Mouse (Mus musculus): ENCODE measurements around the gene Ttc28. TPM values are rescaled to one million over a fixed set of nuclear protein-coding genes. Genes with fewer than 3 reads are reported as not detected.

Gene Ttc28
- total and polyA plus RNA-seq, 3 experiments = 1.1 to 1.8 TPM; not detected in 1

DNA sequence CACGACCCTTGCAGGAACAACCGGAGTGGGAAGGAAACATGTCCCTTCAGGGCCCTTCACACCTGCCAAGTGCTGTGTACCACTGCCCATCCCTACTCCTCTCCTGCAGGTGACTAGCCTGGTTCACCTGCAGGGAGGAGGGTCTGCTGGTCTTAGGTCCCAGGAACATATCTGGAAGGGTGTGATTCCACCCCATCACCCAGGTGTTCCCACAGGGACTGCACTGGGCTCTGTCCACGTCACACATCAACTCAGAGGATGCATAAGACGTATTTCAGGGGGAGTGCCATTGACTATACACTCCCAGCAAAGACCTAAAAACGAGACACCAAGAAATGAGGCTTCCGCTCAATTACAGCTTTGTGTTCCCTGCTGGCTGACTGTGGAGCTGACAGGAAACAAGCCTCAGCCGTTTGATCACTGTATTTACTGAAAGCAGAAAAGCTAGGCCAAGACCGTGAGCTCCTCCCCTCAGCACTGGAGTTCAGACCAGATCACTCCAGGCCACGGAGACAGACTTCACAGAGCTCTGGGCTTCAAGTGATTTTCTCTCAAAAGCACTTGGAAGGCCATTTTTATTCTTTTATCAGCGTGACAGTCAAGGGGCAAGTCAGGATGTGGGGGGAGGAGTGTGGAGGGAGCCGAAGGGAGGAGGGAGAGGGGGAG is 383.1 kb downstream of the Ttc28 start:
- no peak for TF ChIP-seq MYB (IDR thresholded peaks at IDR 0.05; ENCODE audit: low read depth, low read length)
- no peak for TF ChIP-seq CTCF (IDR thresholded peaks at IDR 0.05 in 2 of 3, conservative IDR thresholded peaks at IDR 0.05 in 1 of 3; ENCODE audit: control insufficient read depth in 1 of 3, insufficient read depth in 1 of 3, low read depth in 2 of 3, low read length in 3 of 3, poor library complexity in 1 of 3, severe bottlenecking in 1 of 3)
- TF ChIP-seq ZMIZ1 (IDR thresholded peaks at IDR 0.05; ENCODE audit: low read depth, low read length) = no peak
- TF ChIP-seq RCOR1 (IDR thresholded peaks at IDR 0.05; ENCODE audit: low read depth, low read length) = no peak
- no peak for TF ChIP-seq TAL1 (IDR thresholded peaks at IDR 0.05; ENCODE audit: low read length)
- no peak for TF ChIP-seq MXI1 (IDR thresholded peaks at IDR 0.05; ENCODE audit: low read depth, low read length)

DNA sequence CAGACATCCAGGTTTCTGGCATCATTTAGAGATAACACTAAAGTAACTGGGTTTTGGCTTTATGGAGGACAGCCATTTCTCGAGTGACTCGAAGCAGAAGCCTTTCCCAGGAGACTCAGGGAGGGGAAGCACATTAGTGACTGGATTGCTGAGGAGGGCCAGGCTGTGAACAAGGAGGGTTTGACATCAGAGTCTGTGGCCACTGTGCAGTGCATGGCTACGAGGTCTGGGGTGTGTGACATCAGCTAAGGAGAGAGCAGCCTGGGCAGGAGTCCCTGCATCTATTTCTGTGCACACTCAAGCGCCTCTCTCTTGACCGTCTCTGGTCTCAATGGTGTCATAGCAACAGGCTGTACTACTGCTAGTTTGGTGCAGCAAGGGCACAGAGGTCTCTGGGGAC is 383.8 kb downstream of the Ttc28 start:
- Histone ChIP-seq H3K79me2 (ENCODE audit: control insufficient read depth, insufficient read depth, low read length, poor library complexity) (no peaks in the 10 kb centered on the region), H3K4me3 (ENCODE audit: control insufficient read depth in 1 of 2, insufficient read depth in 1 of 2, low read depth in 2 of 2, low read length in 2 of 2) (no peak overlapping the region), H3K27ac (ENCODE audit: control insufficient read depth, low read depth, low read length) (no peak overlapping the region), H3K9me3 (replicated peaks; ENCODE audit: insufficient read depth, low read length) (no peaks in the 10 kb centered on the region), H3K27me3 (ENCODE audit: control insufficient read depth in 1 of 2, insufficient read depth in 2 of 2, low read length in 2 of 2) (no peaks in the 10 kb centered on the region), H3K36me3 (ENCODE audit: control insufficient read depth in 1 of 2, insufficient read depth in 2 of 2, low read length in 2 of 2) (peaks cover 0 to 2% of the 10 kb centered on the region in 2 experiments; a peak in 1 of 4 replicates), H3K4me1 (ENCODE audit: control insufficient read depth in 1 of 2, insufficient read depth in 2 of 2, low read length in 2 of 2) (peaks cover 0 to 12% of the 10 kb centered on the region in 2 experiments; a peak in 3 of 4 replicates), H3K9ac (ENCODE audit: control insufficient read depth, low read depth, low read length, poor library complexity, severe bottlenecking) (no peak overlapping the region)
- no peak for TF ChIP-seq EP300 (IDR thresholded peaks at IDR 0.05; ENCODE audit: low read depth in 1 of 2, low read length in 2 of 2)
- no peak for TF ChIP-seq USF2 (IDR thresholded peaks at IDR 0.05; ENCODE audit: borderline replicate concordance in 1 of 2, insufficient read depth in 1 of 2, low read depth in 1 of 2, low read length in 2 of 2)
- TF ChIP-seq KAT2A (conservative IDR thresholded peaks at IDR 0.05; ENCODE audit: low read depth, low read length) = no peak
- no peak for DNase-seq (ENCODE audit: low read depth, low spot score)

More for the DNA sequence above, 383.1 kb downstream of the Ttc28 start:
- no peak overlapping the region for H3K9ac ChIP-seq (ENCODE audit: control insufficient read depth, low read depth, low read length, poor library complexity, severe bottlenecking)
- peaks cover 0 to 2% of the 10 kb centered on the region in 2 experiments; a peak in 1 of 4 replicates for H3K36me3 ChIP-seq (ENCODE audit: control insufficient read depth in 1 of 2, insufficient read depth in 2 of 2, low read length in 2 of 2)
- H3K4me3 ChIP-seq (ENCODE audit: control insufficient read depth in 1 of 2, insufficient read depth in 1 of 2, low read depth in 2 of 2, low read length in 2 of 2) = no peak overlapping the region
- no peaks in the 10 kb centered on the region for H3K27me3 ChIP-seq (ENCODE audit: control insufficient read depth in 1 of 2, insufficient read depth in 2 of 2, low read length in 2 of 2)
- peaks cover 0 to 12% of the 10 kb centered on the region in 2 experiments; a peak in 3 of 4 replicates for H3K4me1 ChIP-seq (ENCODE audit: control insufficient read depth in 1 of 2, insufficient read depth in 2 of 2, low read length in 2 of 2)
- no peaks in the 10 kb centered on the region for H3K9me3 ChIP-seq (replicated peaks; ENCODE audit: insufficient read depth, low read length)
- no peaks in the 10 kb centered on the region for H3K79me2 ChIP-seq (ENCODE audit: control insufficient read depth, insufficient read depth, low read length, poor library complexity)
- DNase-seq (ENCODE audit: low read depth, low spot score) = no peak
- no peak overlapping the region for H3K27ac ChIP-seq (ENCODE audit: control insufficient read depth, low read depth, low read length)

DNA sequence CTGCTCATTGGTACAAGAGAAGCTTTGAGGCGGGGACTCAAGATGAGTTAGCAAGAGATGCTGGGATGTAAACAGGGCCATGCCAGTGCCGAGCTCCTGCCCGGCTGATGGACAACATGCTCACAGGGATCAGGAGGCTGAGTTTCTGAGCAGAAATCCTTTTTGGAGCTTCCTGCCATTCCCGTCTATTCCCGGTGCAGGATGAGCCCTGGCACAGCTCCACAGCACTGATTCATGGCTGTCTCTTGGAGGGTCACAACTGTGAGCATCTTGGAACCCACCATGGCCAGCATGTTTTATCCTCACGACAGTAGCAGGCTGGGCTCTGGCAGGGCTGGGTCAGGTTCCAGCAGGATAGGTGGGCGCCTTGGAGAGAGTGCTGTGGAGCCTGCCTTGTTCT is 384.9 kb downstream of the Ttc28 start:
- no peak overlapping the region for H3K27ac ChIP-seq (ENCODE audit: control insufficient read depth, low read depth, low read length)
- H3K36me3 ChIP-seq (ENCODE audit: control insufficient read depth in 1 of 2, insufficient read depth in 2 of 2, low read length in 2 of 2) = peaks cover 0 to 2% of the 10 kb centered on the region in 2 experiments; a peak in 1 of 4 replicates
- TF ChIP-seq MEF2A (IDR thresholded peaks at IDR 0.05; ENCODE audit: extremely low read depth, insufficient replicate concordance, low read depth, low read length, poor library complexity, severe bottlenecking) (no peak), MAX (IDR thresholded peaks at IDR 0.05; ENCODE audit: low read length) (no peak), MAFK (IDR thresholded peaks at IDR 0.05; ENCODE audit: borderline replicate concordance, low read depth, low read length) (no peak), CHD2 (IDR thresholded peaks at IDR 0.05; ENCODE audit: low read length) (no peak), RAD21 (IDR thresholded peaks at IDR 0.05; ENCODE audit: low read depth, low read length) (no peak), ETS1 (IDR thresholded peaks at IDR 0.05; ENCODE audit: low read depth, low read length) (no peak), POLR2A (IDR thresholded peaks at IDR 0.05; ENCODE audit: control insufficient read depth in 1 of 2, insufficient read depth in 1 of 2, low read depth in 1 of 2, low read length in 2 of 2, poor library complexity in 1 of 2) (no peak), TAL1 (IDR thresholded peaks at IDR 0.05; ENCODE audit: low read length) (no peak), RCOR1 (IDR thresholded peaks at IDR 0.05; ENCODE audit: low read depth, low read length) (no peak), POLR2AphosphoS2 (IDR thresholded peaks at IDR 0.05; ENCODE audit: low read length) (no peak), ZKSCAN1 (IDR thresholded peaks at IDR 0.05; ENCODE audit: low read depth, low read length) (no peak), NELFE (IDR thresholded peaks at IDR 0.05; ENCODE audit: low read depth, low read length) (no peak), USF2 (IDR thresholded peaks at IDR 0.05; ENCODE audit: borderline replicate concordance in 1 of 2, insufficient read depth in 1 of 2, low read depth in 1 of 2, low read length in 2 of 2) (no peak), CTCF (IDR thresholded peaks at IDR 0.05 in 2 of 3, conservative IDR thresholded peaks at IDR 0.05 in 1 of 3; ENCODE audit: control insufficient read depth in 1 of 3, insufficient read depth in 1 of 3, low read depth in 2 of 3, low read length in 3 of 3, poor library complexity in 1 of 3, severe bottlenecking in 1 of 3) (no peak), E2F4 (IDR thresholded peaks at IDR 0.05; ENCODE audit: borderline replicate concordance, low read depth, low read length) (no peak), GABPA (IDR thresholded peaks at IDR 0.05; ENCODE audit: low read depth, low read length) (no peak), ZC3H11A (IDR thresholded peaks at IDR 0.05; ENCODE audit: low read depth, low read length) (no peak), EP300 (IDR thresholded peaks at IDR 0.05; ENCODE audit: low read depth in 1 of 2, low read length in 2 of 2) (no peak), HCFC1 (IDR thresholded peaks at IDR 0.05; ENCODE audit: low read depth, low read length) (no peak), MYB (IDR thresholded peaks at IDR 0.05; ENCODE audit: low read depth, low read length) (no peak)
- no peaks in the 10 kb centered on the region for H3K27me3 ChIP-seq (ENCODE audit: control insufficient read depth in 1 of 2, insufficient read depth in 2 of 2, low read length in 2 of 2)
- no peak overlapping the region for H3K9ac ChIP-seq (ENCODE audit: control insufficient read depth, low read depth, low read length, poor library complexity, severe bottlenecking)
- no peaks in the 10 kb centered on the region for H3K9me3 ChIP-seq (replicated peaks; ENCODE audit: insufficient read depth, low read length)
- H3K4me1 ChIP-seq (ENCODE audit: control insufficient read depth in 1 of 2, insufficient read depth in 2 of 2, low read length in 2 of 2) = peaks cover 0 to 12% of the 10 kb centered on the region in 2 experiments; a peak in 3 of 4 replicates
- no peaks in the 10 kb centered on the region for H3K79me2 ChIP-seq (ENCODE audit: control insufficient read depth, insufficient read depth, low read length, poor library complexity)
- DNase-seq (ENCODE audit: low read depth, low spot score) = no peak
- H3K4me3 ChIP-seq (ENCODE audit: control insufficient read depth in 1 of 2, insufficient read depth in 1 of 2, low read depth in 2 of 2, low read length in 2 of 2) = no peak overlapping the region

All from MEL (cell line).